Mouse (Mus musculus) adrenal gland, postnatal 25 days (tissue): ENCODE results near the gene Vmn1r1. TPM values are rescaled to one million over a fixed set of nuclear protein-coding genes. Genes with fewer than 3 reads are reported as not detected.

Source experiments
- DNase-seq: peaks from one replicate; pipeline ENCODE4 v3.0.0; 2021; ENCODE audit warnings: mixed read lengths
- total RNA-seq: library from RNA; stranded (reverse); gene quantifications from 2 replicates; pipeline ENCODE4 v1.2.3, GENCODE M21; 2021

Gene Vmn1r1
- total RNA-seq, 1 experiment from 2014 or later = not detected

- DNase-seq = no peak
Measured at GRCm38 (mm10) chr1:182137204-182138125, 26.8 kb downstream of the Vmn1r1 start.

GRCm38 (mm10) chr1:182130830-182131229 lies 33.5 kb downstream of the Vmn1r1 start:
- DNase-seq = peak; percentile 41

GRCm38 (mm10) chr1:182124924-182125368 lies 39.3 kb downstream of the Vmn1r1 start:
- peak; percentile 81 for DNase-seq

GRCm38 (mm10) chr1:182124506-182124905 lies 39.8 kb downstream of the Vmn1r1 start, which contains the start of gene Srp9:
Srp9 (plus strand) TSS chr1:182124737.
- peak; percentile 99 for DNase-seq

GRCm38 (mm10) chr1:182122413-182122812 lies 41.9 kb downstream of the Vmn1r1 start:
- no peak for DNase-seq

- DNase-seq = peak; percentile 37
Measured at GRCm38 (mm10) chr1:182115651-182116408, 48.5 kb downstream of the Vmn1r1 start.

- peak; percentile 47 for DNase-seq
Measured at GRCm38 (mm10) chr1:182115197-182115596, 49.1 kb downstream of the Vmn1r1 start.

GRCm38 (mm10) chr1:182113587-182114500 lies 50.4 kb downstream of the Vmn1r1 start:
- no peak for DNase-seq

- DNase-seq = no peak
Measured at GRCm38 (mm10) chr1:182113131-182113530, 51.2 kb downstream of the Vmn1r1 start.

- DNase-seq = no peak
Measured at GRCm38 (mm10) chr1:182112385-182112784, 51.9 kb downstream of the Vmn1r1 start.

- no peak for DNase-seq
Measured at GRCm38 (mm10) chr1:182111386-182112317, 52.6 kb downstream of the Vmn1r1 start.

- DNase-seq = no peak
Measured at GRCm38 (mm10) chr1:182110708-182111385, 53.4 kb downstream of the Vmn1r1 start.

GRCm38 (mm10) chr1:182110185-182110584 lies 54.1 kb downstream of the Vmn1r1 start:
- DNase-seq = no peak

- no peak for DNase-seq
Measured at GRCm38 (mm10) chr1:182108397-182109099, 55.7 kb downstream of the Vmn1r1 start.

GRCm38 (mm10) chr1:182107251-182107650 lies 57.0 kb downstream of the Vmn1r1 start:
- DNase-seq = no peak

GRCm38 (mm10) chr1:182105023-182105422 lies 59.3 kb downstream of the Vmn1r1 start:
- DNase-seq = no peak
